Mouse (Mus musculus) urinary bladder, postnatal 4 days (tissue): ENCODE results near the gene Zbtb9.
"Not testable (repeated sequence)": the region's sequence is repeated elsewhere in the genome, so short reads cannot be mapped to it uniquely, and the experiment has no call there.

ENCODE experiments used
- DNase-seq, 2 experiments: peaks; one replicate each; pipeline ENCODE4 v3.0.0; 2021 to 2022; ENCODE audit warnings: low spot score in 2 of 2

The Zbtb9 gene

DNA sequence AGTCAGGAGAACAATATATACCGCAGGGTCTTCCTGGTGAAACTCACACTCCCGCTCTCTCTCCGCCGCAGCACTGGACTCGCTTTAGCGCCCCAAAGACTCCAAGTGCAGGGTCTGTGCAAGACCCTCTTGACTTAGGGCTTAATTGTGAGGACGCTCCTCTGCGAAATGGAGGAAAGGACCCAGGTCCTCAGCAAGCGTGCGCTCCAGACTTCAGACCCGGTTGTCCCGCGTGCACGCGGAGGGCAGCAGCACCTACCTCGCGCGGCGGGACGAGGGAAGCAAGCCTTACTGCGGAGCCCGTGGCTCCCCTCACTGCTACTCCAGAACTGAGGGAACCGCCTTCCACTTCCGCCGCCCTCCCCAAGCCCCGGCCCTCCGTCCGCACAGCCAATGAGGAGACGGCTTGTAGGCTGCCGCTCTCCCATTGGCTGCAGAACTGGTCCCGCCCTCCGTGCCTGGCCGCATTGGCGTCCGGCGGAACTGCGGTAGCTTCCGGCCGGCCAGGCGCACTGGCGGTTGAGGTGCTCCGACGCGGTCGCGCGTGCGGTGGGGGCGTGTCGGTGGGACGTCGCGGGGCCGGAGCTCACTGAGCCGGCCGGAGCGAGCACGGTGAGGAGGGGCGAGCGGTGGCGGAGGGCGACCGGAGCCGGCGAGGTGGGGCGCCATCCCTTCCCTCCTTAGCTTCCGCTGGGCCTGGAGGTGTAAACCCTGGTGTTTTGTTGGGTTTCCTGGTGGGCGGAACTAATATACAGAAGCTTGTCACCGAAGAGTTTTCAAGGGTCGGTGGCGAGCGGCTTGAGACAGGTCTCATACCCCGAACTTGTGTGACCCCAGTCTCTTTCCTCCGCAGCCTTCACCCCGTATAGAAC lies at the start of gene Zbtb9:
Gene Zbtb9 (plus strand): TSS at position 465 of the 872 bp plus-strand sequence.
- peak; percentile 96 to 97 for DNase-seq

DNA sequence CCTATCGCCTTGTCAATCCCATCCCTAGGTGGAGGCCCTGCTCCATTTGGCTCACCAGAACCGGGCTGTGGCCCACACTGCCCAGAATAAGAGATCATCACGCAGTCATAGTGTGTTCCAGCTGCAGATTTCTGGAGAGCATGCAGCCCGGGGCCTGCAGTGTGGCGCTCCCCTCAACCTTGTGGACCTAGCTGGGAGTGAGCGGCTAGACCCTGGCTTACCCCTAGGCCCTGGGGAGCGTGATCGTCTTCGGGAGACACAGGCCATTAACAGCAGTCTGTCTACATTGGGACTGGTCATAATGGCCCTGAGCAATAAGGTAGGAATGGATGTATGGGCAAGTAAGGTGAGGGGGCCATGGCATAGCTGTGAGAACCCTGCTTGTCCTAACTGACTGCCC lies 47.6 kb upstream of the Zbtb9 start:
- not testable (repeated sequence) for DNase-seq

DNA sequence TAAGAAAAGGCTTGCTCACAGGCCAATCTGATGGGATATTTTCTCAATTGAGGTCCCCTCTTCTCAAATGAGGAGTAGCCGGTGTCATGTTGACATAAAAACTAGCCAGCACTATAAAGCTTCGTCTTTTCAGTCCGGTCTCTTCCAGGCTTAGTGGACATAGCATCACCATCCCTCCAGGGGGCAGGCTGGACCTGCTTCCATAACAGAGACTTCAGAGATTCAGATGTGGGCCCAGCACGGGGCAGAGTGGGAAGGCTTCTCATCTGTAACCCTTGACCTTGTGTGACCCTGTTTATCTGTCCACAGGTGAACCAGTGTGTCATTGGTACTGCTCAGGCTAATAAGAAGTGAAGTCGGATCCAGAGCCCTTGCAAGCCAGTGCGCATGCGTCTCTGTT lies 41.2 kb upstream of the Zbtb9 start:
- DNase-seq = peak; percentile 41 to 61

DNA sequence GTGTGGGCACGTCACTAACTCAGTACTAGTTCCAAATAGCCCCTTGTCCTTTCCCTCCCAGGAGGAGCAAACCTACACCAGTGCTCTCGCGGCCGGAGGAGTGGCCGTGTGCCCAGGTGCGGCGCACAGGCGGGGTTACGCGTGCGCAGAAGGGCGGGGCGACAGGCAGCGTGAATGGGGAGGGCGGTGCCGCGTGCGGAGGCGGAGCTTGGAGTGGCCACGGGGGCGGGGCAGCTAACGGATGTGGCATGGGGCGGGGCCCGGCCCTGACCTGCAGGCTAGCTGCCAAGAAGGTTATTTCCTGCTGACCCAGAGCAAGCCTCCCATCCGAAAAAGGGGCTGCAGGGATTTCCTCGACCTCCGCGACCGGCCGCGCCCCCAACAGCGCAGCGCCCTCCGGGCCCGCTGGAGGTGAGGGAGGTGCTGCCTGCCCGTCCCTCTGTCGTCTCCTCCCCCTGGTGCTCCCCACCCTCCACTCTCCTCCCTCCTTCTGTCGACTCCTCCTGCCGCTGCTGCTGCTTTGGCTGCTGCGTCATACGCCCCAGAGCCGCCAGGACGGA lies 40.0 kb upstream of the Zbtb9 start, which contains the start of gene Phf1:
Gene Phf1 (plus strand): TSS at position 214 of the 560 bp plus-strand sequence.
- DNase-seq = peak; percentile 94 to 98

DNA sequence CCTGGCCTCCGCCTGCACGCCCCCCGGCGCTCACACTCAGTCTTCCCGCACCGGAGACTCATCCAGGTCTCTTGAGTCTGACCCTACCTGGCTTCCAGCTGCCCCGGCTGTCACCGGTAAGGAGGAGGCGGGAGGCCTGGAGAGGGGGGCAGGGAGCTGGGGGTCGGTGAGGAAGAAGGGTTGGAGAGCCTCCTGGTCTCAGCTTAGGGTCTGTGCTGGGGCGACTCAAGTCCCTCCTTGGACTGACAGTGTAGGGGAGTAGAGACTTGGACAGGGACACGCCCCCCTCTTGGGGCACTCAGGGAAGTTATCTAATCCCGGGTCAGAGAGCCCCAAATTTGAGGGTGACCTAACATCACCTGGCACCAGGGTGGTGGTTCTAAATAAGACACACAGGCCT lies 39.5 kb upstream of the Zbtb9 start:
- DNase-seq = no peak

DNA sequence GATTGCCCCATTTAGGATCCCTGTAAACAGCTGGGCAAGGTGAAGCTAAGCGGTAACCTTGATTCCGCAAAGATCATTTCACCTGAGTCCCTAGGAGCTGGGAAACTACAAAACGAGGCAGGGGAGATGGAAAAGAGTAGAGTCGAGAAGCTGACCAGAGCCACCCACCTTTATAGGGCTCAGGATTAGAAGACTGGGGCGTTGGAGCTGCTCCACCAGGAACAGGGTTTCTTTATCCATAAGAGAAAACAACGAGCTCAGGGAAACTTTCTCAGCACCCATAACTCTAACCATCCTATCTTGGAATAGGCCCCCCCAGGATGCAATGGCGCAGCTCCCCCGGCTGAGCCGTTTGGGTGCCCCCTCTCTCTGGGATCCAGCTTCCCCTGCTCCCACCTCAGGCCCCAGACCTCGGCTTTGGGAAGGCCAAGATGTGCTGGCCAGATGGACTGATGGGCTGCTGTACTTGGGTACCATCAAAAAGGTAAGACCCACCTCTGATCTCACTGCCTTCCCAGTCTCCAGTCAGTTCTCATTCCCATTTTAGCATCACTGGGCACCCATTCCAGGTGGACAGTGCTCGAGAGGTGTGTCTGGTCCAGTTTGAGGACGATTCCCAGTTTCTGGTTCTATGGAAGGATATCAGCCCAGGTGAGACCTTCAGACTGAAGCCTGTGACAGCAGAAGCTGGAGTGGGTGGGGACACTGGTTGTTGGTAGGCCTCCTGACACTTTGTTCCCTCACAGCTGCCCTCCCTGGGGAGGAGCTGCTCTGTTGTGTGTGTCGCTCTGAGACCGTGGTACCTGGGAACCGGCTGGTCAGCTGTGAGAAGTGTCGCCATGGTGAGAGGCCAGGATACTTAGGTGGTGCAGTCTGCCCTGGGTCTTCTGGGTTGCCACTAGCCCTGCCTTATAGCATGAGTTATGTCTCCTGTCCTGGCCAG lies 38.8 kb upstream of the Zbtb9 start:
- DNase-seq = no peak

DNA sequence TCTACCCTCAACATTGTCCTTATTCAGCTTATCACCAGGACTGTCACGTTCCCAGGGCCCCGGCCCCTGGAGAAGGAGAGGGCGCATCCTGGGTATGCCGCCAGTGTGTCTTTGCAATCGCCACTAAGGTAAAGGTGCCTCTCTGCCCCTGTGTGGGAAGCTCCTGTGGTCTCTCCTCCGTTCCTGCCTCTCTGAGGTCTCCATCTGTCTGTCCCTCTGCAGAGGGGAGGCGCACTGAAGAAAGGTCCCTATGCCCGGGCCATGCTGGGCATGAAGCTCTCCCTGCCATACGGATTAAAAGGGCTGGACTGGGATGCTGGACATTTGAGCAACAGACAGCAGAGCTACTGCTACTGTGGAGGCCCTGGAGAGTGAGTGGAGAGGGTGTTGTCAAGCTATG lies 37.9 kb upstream of the Zbtb9 start:
- no peak for DNase-seq

DNA sequence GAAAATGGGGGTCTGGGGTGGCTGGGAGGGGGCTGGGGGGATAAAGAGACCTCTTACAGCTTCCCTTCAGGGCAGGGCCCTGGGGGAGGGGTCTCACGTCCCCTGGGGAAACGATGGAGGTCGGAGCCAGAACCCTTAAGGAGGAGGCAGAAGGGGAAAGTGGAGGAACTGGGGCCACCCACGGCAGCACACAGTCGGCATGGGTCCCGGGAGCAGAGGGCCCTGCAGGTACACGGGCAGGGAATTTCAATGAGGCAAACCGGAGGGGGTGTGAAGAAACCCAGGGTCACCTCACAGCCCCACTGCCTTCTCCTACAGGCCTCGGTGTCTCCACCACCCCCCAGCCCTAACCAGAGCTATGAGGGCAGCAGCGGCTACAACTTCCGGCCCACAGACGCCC lies 36.5 kb upstream of the Zbtb9 start:
- DNase-seq = no peak

DNA sequence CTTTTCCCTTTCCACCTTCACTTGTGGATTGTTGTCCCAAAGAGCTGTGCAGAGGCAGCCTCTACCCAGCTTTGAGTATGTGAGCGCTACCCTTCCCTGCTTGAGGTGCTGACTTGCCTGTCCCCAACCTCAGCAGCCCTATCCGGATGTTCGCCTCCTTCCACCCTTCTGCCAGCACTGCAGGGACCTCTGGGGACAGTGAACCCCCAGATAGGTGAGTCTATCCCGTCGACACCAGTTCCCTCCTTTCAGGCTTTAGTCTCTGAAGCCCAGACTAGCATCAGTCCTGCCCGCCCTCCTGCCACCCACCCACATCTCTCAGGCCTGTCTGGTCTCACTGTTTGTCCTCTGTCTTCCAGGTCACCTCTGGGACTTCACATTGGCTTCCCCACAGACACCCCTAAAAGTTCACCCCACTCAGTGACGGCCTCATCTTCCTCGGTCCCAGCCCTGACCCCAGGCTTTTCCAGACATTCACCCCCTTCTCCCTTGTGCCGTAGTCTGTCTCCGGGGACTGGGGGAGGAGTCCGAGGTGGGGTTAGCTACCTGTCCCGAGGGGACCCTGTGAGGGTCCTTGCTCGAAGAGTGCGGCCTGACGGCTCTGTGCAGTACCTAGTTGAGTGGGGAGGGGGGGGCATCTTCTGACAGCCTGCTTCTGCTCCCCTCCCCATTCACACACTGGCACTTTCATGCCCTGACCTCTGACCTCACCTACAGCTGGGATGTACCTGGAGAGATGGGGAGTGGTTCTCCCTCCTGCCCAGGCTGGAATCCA lies 35.9 kb upstream of the Zbtb9 start:
- DNase-seq = no peak

DNA sequence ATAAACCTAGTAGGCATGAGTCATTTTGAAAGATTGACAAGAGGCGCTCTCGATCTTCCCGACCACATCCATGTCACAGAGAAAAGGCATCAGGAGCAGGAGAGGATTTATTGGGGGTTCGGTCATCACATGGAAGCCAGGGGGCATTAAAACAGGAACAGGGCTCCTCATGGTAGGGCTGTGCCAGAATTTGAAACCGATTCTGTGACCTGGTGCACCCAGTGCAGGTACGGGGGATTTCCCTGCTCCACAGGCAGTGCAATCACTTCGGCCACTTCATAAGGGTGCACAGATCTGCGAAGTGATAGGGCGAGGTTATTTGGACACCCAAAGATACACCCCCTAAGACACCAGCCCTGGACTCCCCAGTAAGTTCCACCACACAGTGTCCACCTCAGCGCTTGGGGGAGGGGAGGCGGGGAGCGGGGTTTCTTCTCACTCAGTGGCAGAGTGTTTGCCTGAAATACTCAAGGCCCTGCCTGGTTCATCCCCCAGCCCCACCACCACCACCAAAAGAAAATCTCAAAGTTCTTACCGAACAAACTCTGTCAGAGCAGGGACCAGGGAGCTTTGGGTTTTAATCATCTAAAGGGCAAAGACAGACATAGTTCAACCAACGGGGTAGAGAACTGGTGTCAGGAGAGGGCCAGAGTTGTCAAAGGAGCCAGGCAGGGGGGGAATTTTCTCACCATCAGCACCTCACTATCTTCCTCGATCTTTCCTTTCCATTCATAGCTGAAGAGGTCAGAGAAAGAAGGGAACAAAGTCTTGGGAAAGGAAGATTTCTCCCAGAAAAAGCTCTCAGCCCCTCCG lies 34.9 kb upstream of the Zbtb9 start:
- no peak for DNase-seq

DNA sequence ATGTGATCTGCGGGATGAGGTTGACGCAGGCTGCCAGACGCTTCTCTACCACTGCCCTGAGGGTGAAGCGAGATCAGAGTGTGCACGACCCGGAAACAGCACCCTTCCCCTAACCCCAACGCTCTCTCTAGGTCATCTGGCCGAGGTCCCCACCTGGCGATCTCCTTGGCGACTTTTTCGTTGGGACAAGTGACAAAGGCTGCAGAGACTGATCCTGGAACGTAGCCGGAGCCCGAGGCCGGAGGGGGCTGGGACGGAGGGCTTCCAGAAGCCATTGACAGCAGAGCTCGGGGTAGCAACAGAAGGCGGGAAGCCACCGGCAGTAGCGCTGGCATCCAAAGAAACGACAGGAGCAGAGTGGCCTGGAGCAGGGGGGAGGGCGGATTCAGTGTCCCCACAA lies 34.2 kb upstream of the Zbtb9 start:
- DNase-seq = no peak

DNA sequence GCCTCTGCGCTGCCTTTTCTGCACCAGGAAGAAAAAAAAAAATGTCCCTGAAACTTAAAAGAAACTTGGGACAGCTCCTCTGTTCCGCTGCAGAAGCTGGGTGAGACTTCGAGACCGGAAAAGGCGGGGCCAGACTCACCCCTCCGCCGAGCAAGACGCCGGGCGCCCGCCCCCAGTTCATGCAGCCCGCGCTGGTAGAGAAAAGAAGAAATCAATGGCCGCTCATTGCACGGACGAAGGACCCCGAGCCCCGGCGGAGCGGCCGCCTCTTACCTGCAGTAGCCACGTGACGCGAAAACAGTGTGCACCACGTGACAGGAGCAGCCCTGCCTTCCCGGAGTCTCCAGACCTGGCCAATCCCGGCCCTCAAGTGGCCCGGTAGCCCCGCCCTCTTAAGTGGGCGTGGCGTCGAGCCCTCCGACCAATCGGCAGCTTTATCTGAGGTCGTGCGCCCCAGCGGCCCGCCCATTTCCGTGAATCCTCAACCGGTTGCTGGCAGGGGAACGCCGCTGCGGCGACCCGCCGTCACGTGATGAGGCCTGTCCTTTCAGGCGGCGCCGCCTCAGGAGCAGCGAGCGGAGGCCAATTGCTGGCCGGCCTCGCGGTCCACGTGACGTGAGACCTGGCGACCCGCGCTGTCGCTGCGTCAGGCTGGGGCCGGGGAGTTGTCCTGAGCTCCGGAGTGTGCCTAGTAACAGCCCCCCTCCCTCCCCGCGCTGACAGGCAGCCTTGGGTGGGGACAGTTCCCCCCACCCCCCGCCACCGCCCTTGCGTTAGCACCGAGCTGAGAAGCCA lies 33.6 kb upstream of the Zbtb9 start, which contains the start of gene Cuta:
Gene Cuta (minus strand): TSS at position 392 of the 795 bp plus-strand sequence.
- peak; percentile 99 to 100 for DNase-seq

DNA sequence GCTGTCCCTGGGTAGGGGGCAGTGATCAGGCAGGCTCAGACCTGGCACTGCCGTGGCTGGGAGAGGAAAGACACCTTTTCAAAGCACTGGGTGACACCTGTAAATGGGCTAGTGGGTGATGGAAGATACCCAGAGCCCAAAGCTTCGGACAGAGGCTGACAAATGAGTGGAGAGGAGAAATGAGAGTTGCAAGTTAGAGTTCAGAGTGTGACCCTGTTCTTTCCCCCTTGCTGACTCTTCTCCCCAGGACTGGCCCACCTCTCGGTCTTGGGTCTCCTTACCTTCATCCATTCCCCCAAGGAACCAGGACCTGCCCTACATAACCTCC lies 33.0 kb upstream of the Zbtb9 start:
- no peak for DNase-seq

DNA sequence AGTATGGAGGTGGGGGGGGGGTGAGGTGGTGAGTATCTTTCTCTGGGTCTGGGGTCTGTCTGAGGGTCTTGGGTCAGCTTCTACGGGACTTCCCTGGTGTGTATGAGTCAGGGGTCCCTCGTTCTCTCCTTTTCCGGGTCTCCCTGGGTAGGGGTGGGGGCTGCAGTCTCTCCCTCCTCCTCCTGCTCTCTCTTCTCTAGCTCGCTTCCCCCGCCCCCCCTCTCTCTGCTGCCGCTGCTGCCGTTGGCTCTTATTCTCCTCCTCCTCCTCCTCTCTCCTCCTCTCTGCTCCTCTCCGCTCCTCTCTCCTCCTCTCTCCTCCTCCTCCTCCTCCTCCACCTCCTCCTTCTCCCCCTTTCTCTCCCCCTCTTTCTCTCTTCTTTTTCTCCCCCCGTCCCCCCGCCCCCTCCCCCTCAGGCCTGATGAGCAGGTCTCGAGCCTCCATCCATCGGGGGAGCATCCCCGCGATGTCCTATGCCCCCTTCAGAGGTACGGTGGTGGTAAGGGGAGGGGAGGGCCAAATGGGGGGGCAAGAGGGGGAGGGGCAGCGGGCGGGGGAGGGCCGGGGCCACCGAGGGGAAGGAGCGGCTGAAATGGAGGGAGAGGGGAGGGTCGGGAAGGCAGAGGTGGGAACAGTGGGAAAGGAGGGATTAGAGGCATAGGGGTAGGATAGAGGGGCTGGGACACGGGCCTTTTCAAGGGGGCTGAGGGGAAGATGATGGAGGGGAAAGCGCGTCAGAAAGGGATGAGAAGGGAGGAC lies 31.8 kb upstream of the Zbtb9 start, which contains the start of gene Syngap1:
Gene Syngap1 (plus strand): TSS at position 223 of the 759 bp plus-strand sequence.
- DNase-seq = peak in 1 of 2 experiments; percentile 21

DNA sequence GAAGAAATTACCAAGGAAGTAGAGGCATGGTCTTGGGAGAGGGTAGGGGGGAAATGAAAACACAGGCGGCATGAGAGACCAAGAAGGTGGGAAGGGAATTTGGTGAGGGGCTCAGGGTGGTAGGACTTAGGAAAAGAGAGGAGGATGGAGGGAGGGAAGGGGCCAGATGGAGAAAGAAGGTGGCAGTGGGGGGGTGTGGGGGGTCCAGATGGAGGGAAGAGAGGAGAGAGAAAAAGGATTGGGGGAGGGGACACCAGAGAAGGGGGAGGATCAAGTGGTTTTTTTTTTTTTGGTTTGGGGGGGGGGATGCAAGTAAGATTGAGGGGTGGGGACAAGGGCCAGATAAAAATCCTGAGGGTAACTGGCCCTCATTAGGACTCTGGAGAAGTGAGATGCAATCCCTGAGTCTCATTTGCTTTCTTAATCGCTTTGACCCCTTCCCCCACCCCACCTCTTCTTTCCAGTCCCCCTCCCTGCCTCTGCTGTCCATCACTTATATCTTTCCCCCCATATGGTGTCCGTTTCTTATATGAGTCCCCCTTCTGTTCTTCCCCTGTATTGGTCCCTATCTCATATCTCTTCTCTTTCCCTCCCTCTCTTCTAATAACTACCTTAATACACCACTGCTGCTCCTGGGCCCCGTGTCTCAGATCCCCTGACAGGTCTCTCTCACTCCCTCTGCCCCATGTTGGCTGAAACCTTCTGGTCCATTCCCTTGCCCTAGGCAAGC lies 31.0 kb upstream of the Zbtb9 start:
- no peak for DNase-seq

DNA sequence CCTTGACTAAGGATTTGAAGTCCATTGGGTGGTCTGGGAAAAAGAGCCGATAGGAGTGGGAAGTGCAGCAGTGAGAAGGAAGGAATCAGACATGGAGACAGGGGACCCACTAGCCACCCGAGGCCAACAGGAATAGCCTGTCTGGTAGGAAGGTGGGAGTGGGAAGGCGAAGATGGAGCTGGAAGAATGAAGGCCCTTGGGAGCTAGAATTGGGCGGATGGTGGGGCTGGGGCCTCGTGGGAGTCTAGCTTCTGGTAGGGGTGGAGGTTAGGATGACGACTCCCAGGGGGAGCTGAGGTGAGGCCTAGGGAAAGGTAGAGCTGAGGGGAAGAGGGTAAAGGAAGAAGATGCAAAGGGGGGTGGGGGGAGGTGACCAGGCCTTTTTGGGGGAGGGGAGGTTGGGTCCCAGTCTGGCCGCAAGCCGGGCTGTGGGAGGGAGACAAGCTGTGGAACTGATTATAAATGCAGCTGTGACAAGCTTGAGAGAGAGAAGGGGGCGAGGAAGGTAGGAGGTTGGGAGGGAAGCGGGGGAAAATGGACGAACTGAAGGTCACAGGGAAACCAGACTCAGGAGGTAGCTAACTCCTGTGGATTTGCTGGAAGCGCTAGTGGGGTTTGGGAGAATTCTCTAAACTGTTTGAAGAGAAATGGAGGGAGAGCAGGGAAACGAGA lies 27.0 kb upstream of the Zbtb9 start:
- peak in 1 of 2 experiments; percentile 16 for DNase-seq

DNA sequence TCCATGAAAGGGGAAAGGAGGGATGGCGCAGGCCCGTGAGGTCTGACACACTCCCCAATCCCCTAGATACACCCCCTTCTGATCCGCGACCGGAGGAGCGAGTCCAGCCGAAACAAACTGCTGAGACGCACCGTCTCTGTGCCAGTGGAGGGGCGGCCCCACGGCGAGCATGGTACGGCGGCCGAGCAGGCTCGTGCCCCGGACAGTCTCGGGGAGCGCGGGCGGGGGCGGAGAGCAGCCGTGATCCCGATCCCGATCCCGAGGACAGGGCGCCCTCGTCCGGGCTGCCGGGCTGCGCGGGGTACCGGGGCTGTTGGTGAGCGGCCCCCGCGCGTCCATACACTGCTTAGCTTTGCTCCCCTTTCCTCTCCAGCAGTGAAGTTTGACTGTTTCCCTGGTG lies 26.4 kb upstream of the Zbtb9 start:
- peak; percentile 74 to 78 for DNase-seq
